Comparison of ENCODE assay signal across 12 mouse cellular contexts in the genomic region with DNA sequence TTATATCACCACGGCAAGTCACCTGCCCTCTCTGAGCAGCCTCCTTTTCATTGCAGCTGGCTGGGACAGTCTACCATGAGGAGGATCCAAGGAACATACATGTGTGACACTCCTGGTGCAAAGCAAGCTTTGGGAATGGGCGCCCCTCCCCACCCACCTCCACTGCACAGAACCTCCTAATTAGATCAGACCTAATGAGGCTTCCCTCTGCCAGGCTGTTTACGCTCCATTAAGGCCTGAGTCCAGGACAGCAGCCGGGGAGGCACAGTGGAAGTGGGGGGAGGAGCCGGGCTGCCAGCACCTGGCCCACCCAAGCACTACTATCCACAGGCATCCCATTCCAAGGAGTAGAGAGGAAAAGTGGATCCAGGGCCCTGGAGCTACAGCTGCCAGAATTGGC.
DNase-seq lines count a peak whose midpoint lies in the region; ATAC-seq and TF ChIP-seq lines count a peak whose summit lies in the region.
"Had no signal": no experiment of that assay in that cellular context is flagged by ENCODE, and none has a peak within 500 bp of the region (broad histone marks: within the 10 kb centered on the region; RNA-seq: fewer than 3 reads in every experiment).

No protein-coding gene starts in this region.

- H3K27me3 ChIP-seq in kidney, adult 2 months (replicated peaks; ENCODE audit: control insufficient read depth, insufficient read depth, low read length), result no peaks in the 10 kb centered on the region
- peaks cover 94% of the 10 kb centered on the region for H3K27me3 ChIP-seq in forebrain, embryonic 12.5 days
- H3K27me3 ChIP-seq in hindbrain, embryonic 13.5 days, result peaks cover 45% of the 10 kb centered on the region
- H3K27me3 ChIP-seq in neural tube, embryonic 13.5 days, result peaks cover 17% of the 10 kb centered on the region
- peaks cover 24% of the 10 kb centered on the region for H3K27me3 ChIP-seq in heart, embryonic 11.5 days (ENCODE audit: control insufficient read depth, insufficient read depth, low read length)

- no peaks in the 10 kb centered on the region for H3K36me3 ChIP-seq in kidney, adult 2 months (ENCODE audit: control insufficient read depth, insufficient read depth, low read length)
- H3K36me3 ChIP-seq in forebrain, embryonic 12.5 days (replicated peaks), result no peaks in the 10 kb centered on the region
- H3K36me3 ChIP-seq in hindbrain, embryonic 13.5 days, result no peaks in the 10 kb centered on the region
- no peaks in the 10 kb centered on the region for H3K36me3 ChIP-seq in neural tube, embryonic 13.5 days
- no peaks in the 10 kb centered on the region for H3K36me3 ChIP-seq in heart, embryonic 11.5 days (ENCODE audit: control insufficient read depth, insufficient read depth, low read length)

- H3K4me1 ChIP-seq in kidney, adult 2 months (ENCODE audit: control insufficient read depth, insufficient read depth, low read length), result no peaks in the 10 kb centered on the region
- H3K4me1 ChIP-seq in forebrain, embryonic 12.5 days, result peaks cover 27% of the 10 kb centered on the region
- H3K4me1 ChIP-seq in hindbrain, embryonic 13.5 days (replicated peaks), result peaks cover 50% of the 10 kb centered on the region
- peaks cover 52% of the 10 kb centered on the region for H3K4me1 ChIP-seq in neural tube, embryonic 13.5 days (replicated peaks)
- no peaks in the 10 kb centered on the region for H3K4me1 ChIP-seq in heart, embryonic 11.5 days (ENCODE audit: control insufficient read depth, insufficient read depth, low read length)

- no peak for TF ChIP-seq POLR2A in kidney, adult 2 months (IDR thresholded peaks at IDR 0.05; ENCODE audit: low read depth, low read length)

- no peak for TF ChIP-seq CTCF in kidney, adult 2 months (conservative IDR thresholded peaks at IDR 0.05; ENCODE audit: insufficient read depth, insufficient read length, low read depth, low read length)

- H3K9ac ChIP-seq in forebrain, embryonic 12.5 days, result no peak overlapping the region
- no peak overlapping the region for H3K9ac ChIP-seq in hindbrain, embryonic 13.5 days
- no peak overlapping the region for H3K9ac ChIP-seq in neural tube, embryonic 13.5 days
- no peak overlapping the region for H3K9ac ChIP-seq in heart, embryonic 11.5 days (ENCODE audit: low read depth, low read length)

- DNase-seq in kidney, postnatal 4 days, result peak; percentile 34 to 52
- no peak for DNase-seq in kidney, adult 2 months
- DNase-seq in spleen, postnatal 14 days (ENCODE audit: low spot score in 2 of 2), result no peak
- DNase-seq: adrenal gland, postnatal 10 days; gastrocnemius, postnatal 14 days; kidney, postnatal 10 days; right cerebral cortex, postnatal 14 days had no signal

- no peaks in the 10 kb centered on the region for H3K9me3 ChIP-seq in forebrain, embryonic 12.5 days
- no peaks in the 10 kb centered on the region for H3K9me3 ChIP-seq in hindbrain, embryonic 13.5 days
- H3K9me3 ChIP-seq in neural tube, embryonic 13.5 days, result no peaks in the 10 kb centered on the region
- no peaks in the 10 kb centered on the region for H3K9me3 ChIP-seq in heart, embryonic 11.5 days (replicated peaks; ENCODE audit: control insufficient read depth, low read length)

- no peak overlapping the region for H3K27ac ChIP-seq in kidney, adult 2 months (ENCODE audit: insufficient read depth, low read depth, low read length)
- H3K27ac ChIP-seq in forebrain, embryonic 12.5 days, result no peak overlapping the region
- H3K27ac ChIP-seq in hindbrain, embryonic 13.5 days, result peak overlapping the region; percentile 6; the same call in 1 of the 2 replicates
- H3K27ac ChIP-seq in neural tube, embryonic 13.5 days (replicated peaks), result peak overlapping the region; percentile 6; the same call in 1 of the 2 replicates
- H3K27ac ChIP-seq in heart, embryonic 11.5 days (ENCODE audit: low read depth, low read length), result no peak overlapping the region
- H3K27ac ChIP-seq: macrophage had no signal

- no peak overlapping the region for H3K4me2 ChIP-seq in forebrain, embryonic 12.5 days
- H3K4me2 ChIP-seq in hindbrain, embryonic 13.5 days, result no peak overlapping the region
- no peak overlapping the region for H3K4me2 ChIP-seq in neural tube, embryonic 13.5 days
- no peak overlapping the region for H3K4me2 ChIP-seq in heart, embryonic 11.5 days

- no peak overlapping the region for H3K4me3 ChIP-seq in kidney, adult 2 months (ENCODE audit: insufficient read depth, low read depth, low read length)
- H3K4me3 ChIP-seq in forebrain, embryonic 12.5 days (replicated peaks), result no peak overlapping the region
- H3K4me3 ChIP-seq in hindbrain, embryonic 13.5 days, result no peak overlapping the region
- no peak overlapping the region for H3K4me3 ChIP-seq in neural tube, embryonic 13.5 days
- H3K4me3 ChIP-seq in heart, embryonic 11.5 days (ENCODE audit: low read depth, low read length), result no peak overlapping the region

- WGBS in kidney, adult 2 months, result 33% methylated on average over 5 of the region's 5 CpGs
- WGBS in forebrain, embryonic 12.5 days, result 29% methylated on average over 5 of the region's 5 CpGs
- WGBS in hindbrain, embryonic 13.5 days, result 38% methylated on average over 5 of the region's 5 CpGs
- WGBS in neural tube, embryonic 13.5 days, result 23% methylated on average over 5 of the region's 5 CpGs
- 60% methylated on average over 5 of the region's 5 CpGs for WGBS in heart, embryonic 11.5 days (ENCODE audit: insufficient replicate concordance)

- ATAC-seq in forebrain, embryonic 12.5 days (ENCODE audit: low FRiP score), result peak; percentile 72
- ATAC-seq in hindbrain, embryonic 13.5 days (ENCODE audit: low FRiP score), result peak; percentile 72; the same call in 1 of the 2 replicates
- peak; percentile 82 for ATAC-seq in neural tube, embryonic 13.5 days (ENCODE audit: low read depth)
- no peak for ATAC-seq in heart, embryonic 11.5 days (replicated peaks; ENCODE audit: insufficient number of reproducible peaks, low FRiP score, low TSS enrichment)

Comparison
In these comparisons a context has a peak if more than half of its experiments do, and no peak if none do; other contexts are left out.
1. DNase-seq: peak in kidney, postnatal 4 days (2 of 2); none in kidney, adult 2 months (single experiment) and spleen, postnatal 14 days (0 of 2).
2. H3K27ac ChIP-seq: peak in hindbrain, embryonic 13.5 days (single experiment) and neural tube, embryonic 13.5 days (single experiment); none in kidney, adult 2 months (single experiment), forebrain, embryonic 12.5 days (single experiment) and heart, embryonic 11.5 days (single experiment).